In genomic region chr9:62663443-62663842, GRCm38 (mm10) we compare ENCODE assay signal across 16 mouse cellular contexts. TPM values are rescaled to one million over a fixed set of nuclear protein-coding genes. Genes with fewer than 3 reads are reported as not detected.
DNase-seq lines count a peak whose midpoint lies in the region; ATAC-seq lines count a peak whose summit lies in the region.
"Had no signal": no experiment of that assay in that cellular context is flagged by ENCODE, and none has a peak within 500 bp of the region (broad histone marks: within the 10 kb centered on the region; RNA-seq: fewer than 3 reads in every experiment).

No protein-coding gene starts in this region.

- ATAC-seq in forebrain, embryonic 14.5 days = no peak
- peak; percentile 51 for ATAC-seq in lung, embryonic 16.5 days (ENCODE audit: low read depth)
- ATAC-seq in embryonic facial prominence, embryonic 14.5 days (ENCODE audit: low read depth) = no peak
- ATAC-seq: forebrain, embryonic 13.5 days; inflammation-experienced regulatory T-cells, adult 6 months had no signal

- H3K36me3 ChIP-seq in forebrain, embryonic 14.5 days (ENCODE audit: control insufficient read depth, insufficient read depth, low read length) = no peaks in the 10 kb centered on the region
- H3K36me3 ChIP-seq in forebrain, embryonic 10.5 days (replicated peaks) = no peaks in the 10 kb centered on the region
- no peaks in the 10 kb centered on the region for H3K36me3 ChIP-seq in lung, embryonic 16.5 days (ENCODE audit: control insufficient read depth, insufficient read depth, low read length)
- no peaks in the 10 kb centered on the region for H3K36me3 ChIP-seq in embryonic facial prominence, embryonic 14.5 days (ENCODE audit: control insufficient read depth, insufficient read depth, low read length)
- H3K36me3 ChIP-seq: heart, embryonic 12.5 days; hindbrain, embryonic 15.5 days had no signal

- H3K27ac ChIP-seq in forebrain, embryonic 14.5 days (ENCODE audit: low read depth, low read length) = no peak overlapping the region
- H3K27ac ChIP-seq in forebrain, embryonic 10.5 days = no peak overlapping the region
- no peak overlapping the region for H3K27ac ChIP-seq in lung, embryonic 16.5 days (ENCODE audit: low read length)
- H3K27ac ChIP-seq in embryonic facial prominence, embryonic 14.5 days (replicated peaks; ENCODE audit: low read depth, low read length) = 0 out of 2 replicates have a peak overlapping the region, but pooled peaks have one; percentile 48
- H3K27ac ChIP-seq: forebrain, embryonic 13.5 days; gastrocnemius, adult 2 months; hindbrain, embryonic 15.5 days had no signal

- no peaks in the 10 kb centered on the region for H3K9me3 ChIP-seq in forebrain, embryonic 14.5 days (replicated peaks; ENCODE audit: control insufficient read depth, low read length)
- H3K9me3 ChIP-seq in forebrain, embryonic 10.5 days = no peaks in the 10 kb centered on the region
- no peaks in the 10 kb centered on the region for H3K9me3 ChIP-seq in lung, embryonic 16.5 days (ENCODE audit: control insufficient read depth, low read length)
- no peaks in the 10 kb centered on the region for H3K9me3 ChIP-seq in embryonic facial prominence, embryonic 14.5 days (ENCODE audit: control insufficient read depth, low read length)
- H3K9me3 ChIP-seq: forebrain, embryonic 13.5 days; heart, embryonic 12.5 days; hindbrain, embryonic 15.5 days had no signal

- 63% methylated on average over 2 of the region's 2 CpGs for WGBS in forebrain, embryonic 14.5 days
- WGBS in forebrain, embryonic 10.5 days = 69% methylated on average over 2 of the region's 2 CpGs
- 29% methylated on average over 2 of the region's 2 CpGs for WGBS in lung, embryonic 16.5 days
- WGBS in embryonic facial prominence, embryonic 14.5 days = 29% methylated on average over 2 of the region's 2 CpGs

- no peaks in the 10 kb centered on the region for H3K27me3 ChIP-seq in forebrain, embryonic 14.5 days (replicated peaks; ENCODE audit: control insufficient read depth, insufficient read depth, low read length)
- H3K27me3 ChIP-seq in forebrain, embryonic 10.5 days (ENCODE audit: poor library complexity, severe bottlenecking) = no peaks in the 10 kb centered on the region
- H3K27me3 ChIP-seq in lung, embryonic 16.5 days (ENCODE audit: control insufficient read depth, insufficient read depth, low read depth, low read length) = no peaks in the 10 kb centered on the region
- H3K27me3 ChIP-seq in embryonic facial prominence, embryonic 14.5 days (replicated peaks; ENCODE audit: control insufficient read depth, insufficient read depth, low read length) = no peaks in the 10 kb centered on the region
- H3K27me3 ChIP-seq: forebrain, embryonic 13.5 days; heart, embryonic 12.5 days; hindbrain, embryonic 15.5 days had no signal

- H3K4me1 ChIP-seq in forebrain, embryonic 14.5 days (ENCODE audit: control insufficient read depth, insufficient read depth, low read length) = no peaks in the 10 kb centered on the region
- no peaks in the 10 kb centered on the region for H3K4me1 ChIP-seq in forebrain, embryonic 10.5 days
- peaks cover 7% of the 10 kb centered on the region; the same call in 1 of the 2 replicates for H3K4me1 ChIP-seq in lung, embryonic 16.5 days (replicated peaks; ENCODE audit: control insufficient read depth, insufficient read depth, low read length)
- H3K4me1 ChIP-seq in embryonic facial prominence, embryonic 14.5 days (ENCODE audit: control insufficient read depth, insufficient read depth, low read length) = peaks cover 8% of the 10 kb centered on the region; the same call in 1 of the 2 replicates
- H3K4me1 ChIP-seq: heart, embryonic 12.5 days had no signal

- DNase-seq in forebrain, embryonic 14.5 days (ENCODE audit: low spot score) = peak; percentile 53
- DNase-seq in forebrain, embryonic 10.5 days (ENCODE audit: extremely low spot score, low spot score) = no peak
- no peak for DNase-seq in lung, postnatal 36 days
- peak; percentile 72 for DNase-seq in embryonic facial prominence, embryonic 14.5 days (ENCODE audit: low spot score)
- no peak for DNase-seq in ovary, postnatal 14 days (ENCODE audit: low spot score)
- DNase-seq: adrenal gland, adult 2 months; adrenal gland, postnatal 25 days; cerebellum, adult 2 months; cerebellum, postnatal 10 days; gastrocnemius, adult 2 months; gastrocnemius, postnatal 25 days had no signal

- H3K9ac ChIP-seq in forebrain, embryonic 14.5 days (ENCODE audit: low read length) = no peak overlapping the region
- H3K9ac ChIP-seq in lung, embryonic 16.5 days (ENCODE audit: low read length) = no peak overlapping the region
- H3K9ac ChIP-seq in embryonic facial prominence, embryonic 14.5 days (ENCODE audit: low read depth, low read length) = no peak overlapping the region
- H3K9ac ChIP-seq: forebrain, embryonic 13.5 days; heart, embryonic 12.5 days; hindbrain, embryonic 15.5 days had no signal

- no peak overlapping the region for H3K4me3 ChIP-seq in forebrain, embryonic 14.5 days (ENCODE audit: low read depth, low read length)
- H3K4me3 ChIP-seq in forebrain, embryonic 10.5 days = no peak overlapping the region
- no peak overlapping the region for H3K4me3 ChIP-seq in lung, embryonic 16.5 days (ENCODE audit: low read length)
- no peak overlapping the region for H3K4me3 ChIP-seq in embryonic facial prominence, embryonic 14.5 days (ENCODE audit: low read depth, low read length)
- H3K4me3 ChIP-seq: forebrain, embryonic 13.5 days; gastrocnemius, adult 2 months; heart, embryonic 12.5 days; hindbrain, embryonic 15.5 days had no signal

- no peak overlapping the region for H3K4me2 ChIP-seq in forebrain, embryonic 14.5 days (ENCODE audit: low read length)
- H3K4me2 ChIP-seq in lung, embryonic 16.5 days (ENCODE audit: low read depth, low read length) = no peak overlapping the region
- H3K4me2 ChIP-seq in embryonic facial prominence, embryonic 14.5 days (ENCODE audit: low read depth, low read length) = no peak overlapping the region
- H3K4me2 ChIP-seq: forebrain, embryonic 13.5 days; heart, embryonic 12.5 days; hindbrain, embryonic 15.5 days had no signal

RNA-seq across cellular contexts. Expression of gene Itga11, which starts 14.2 kb away (rescaled TPM):
- polyA plus RNA-seq in forebrain, embryonic 14.5 days (2014; fragmentation: Nextera tagmentation; extraction: Ambion mirVana) = 0.85 and 1.2 TPM in 2 replicates
- polyA plus RNA-seq in forebrain, embryonic 10.5 days (2016; fragmentation: Nextera tagmentation; extraction: Ambion mirVana) = 1.2 and 1.4 TPM in 2 replicates
- 0.53 and 0.73 TPM in 2 replicates for polyA plus RNA-seq in lung, embryonic 16.5 days (2015; fragmentation: Nextera tagmentation; extraction: Ambion mirVana)
- 8.1 and 10.2 TPM in 2 replicates for polyA plus RNA-seq in embryonic facial prominence, embryonic 14.5 days (2014; fragmentation: Nextera tagmentation; extraction: Ambion mirVana)

Comparison
In these comparisons a context has a peak if more than half of its experiments do, and no peak if none do; other contexts are left out.
1. DNase-seq: peak in forebrain, embryonic 14.5 days (single experiment) and embryonic facial prominence, embryonic 14.5 days (single experiment); none in forebrain, embryonic 10.5 days (single experiment), lung, postnatal 36 days (single experiment) and ovary, postnatal 14 days (single experiment).